Mouse (Mus musculus) layer of hippocampus, adult 9-11 months (tissue): ENCODE results near the gene Shb.

ENCODE experiments used
- DNase-seq: peaks from one replicate; pipeline ENCODE4 v3.0.0; 2022

The Shb gene

DNA sequence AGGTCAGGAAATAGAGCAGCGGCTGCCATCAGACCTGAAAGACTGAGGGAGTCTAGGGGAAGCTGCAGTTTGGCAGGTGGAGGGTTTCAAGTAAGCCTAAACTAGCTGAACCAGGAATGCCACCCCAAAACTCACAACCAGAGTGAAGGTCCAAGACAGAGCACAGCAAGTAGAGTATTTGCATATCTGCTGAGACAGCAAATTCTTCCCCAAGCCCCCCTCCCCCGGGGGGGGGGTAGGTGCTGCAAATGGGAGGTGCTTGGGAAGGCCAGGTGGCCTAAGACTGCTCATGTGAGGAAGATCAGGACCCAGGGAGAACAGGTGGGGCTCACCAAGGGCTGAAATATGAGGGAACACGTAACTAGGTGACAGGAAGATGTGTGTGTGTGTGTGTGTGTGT, 51.7 kb downstream of the Shb start:
- no peak for DNase-seq

DNA sequence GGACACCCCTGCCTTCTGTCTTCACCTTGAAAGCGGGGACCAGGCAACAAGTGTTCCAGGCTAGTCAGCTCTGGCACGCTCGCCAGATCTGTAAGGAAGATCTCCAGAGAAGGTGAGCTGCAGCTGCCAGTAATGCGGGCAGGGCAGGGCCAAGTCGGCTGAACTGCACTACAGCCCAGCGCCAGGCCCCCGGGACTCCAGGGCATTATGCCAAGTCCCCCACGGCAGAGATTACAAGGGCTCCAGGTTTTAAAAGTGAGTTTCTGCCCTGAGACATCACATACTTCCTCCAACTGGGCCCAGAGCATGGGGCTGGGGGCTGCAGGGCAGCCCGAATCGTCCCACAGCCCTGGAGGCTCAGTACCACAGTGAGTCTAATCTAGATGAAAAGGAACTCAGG, 52.8 kb downstream of the Shb start:
- no peak for DNase-seq

DNA sequence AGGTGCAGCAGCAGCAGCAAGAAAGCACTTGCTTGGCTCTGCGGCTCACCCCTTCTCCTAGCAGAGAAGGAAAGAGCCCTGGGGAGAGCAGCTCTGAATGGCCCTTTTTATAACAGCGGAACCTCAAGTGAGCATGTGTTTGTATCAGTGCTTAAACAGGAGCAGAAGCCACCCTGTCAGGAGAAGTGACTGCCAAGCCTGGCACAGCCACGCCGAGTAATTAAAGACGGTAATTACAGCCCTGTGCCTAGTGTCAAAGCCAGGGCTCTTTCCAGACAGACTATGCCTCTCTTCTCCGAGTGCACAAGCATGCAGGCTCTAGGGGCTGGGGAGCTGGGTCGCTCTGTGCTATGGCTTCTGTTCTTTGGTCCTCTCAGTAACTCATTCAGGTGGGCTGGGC, 54.1 kb downstream of the Shb start:
- peak; percentile 56 for DNase-seq

DNA sequence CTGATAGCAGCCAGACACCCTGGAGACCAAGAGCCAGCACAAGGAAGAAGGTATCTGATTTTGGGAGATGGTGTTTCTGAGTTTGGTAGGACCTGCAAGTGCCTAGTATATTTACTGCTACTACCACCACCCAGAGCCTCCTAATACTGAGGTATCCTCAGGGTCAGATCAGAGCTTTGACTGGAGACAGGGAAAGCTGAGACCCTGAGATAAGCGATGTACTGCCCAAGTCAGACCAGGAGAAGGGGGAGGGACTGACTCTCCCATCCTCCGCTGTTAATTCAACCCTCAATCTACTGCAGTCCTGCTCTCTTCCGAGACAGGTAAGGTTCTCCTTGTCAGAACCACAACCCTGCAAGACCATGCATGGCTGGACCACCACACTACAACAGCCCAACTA, 55.2 kb downstream of the Shb start:
- no peak for DNase-seq

DNA sequence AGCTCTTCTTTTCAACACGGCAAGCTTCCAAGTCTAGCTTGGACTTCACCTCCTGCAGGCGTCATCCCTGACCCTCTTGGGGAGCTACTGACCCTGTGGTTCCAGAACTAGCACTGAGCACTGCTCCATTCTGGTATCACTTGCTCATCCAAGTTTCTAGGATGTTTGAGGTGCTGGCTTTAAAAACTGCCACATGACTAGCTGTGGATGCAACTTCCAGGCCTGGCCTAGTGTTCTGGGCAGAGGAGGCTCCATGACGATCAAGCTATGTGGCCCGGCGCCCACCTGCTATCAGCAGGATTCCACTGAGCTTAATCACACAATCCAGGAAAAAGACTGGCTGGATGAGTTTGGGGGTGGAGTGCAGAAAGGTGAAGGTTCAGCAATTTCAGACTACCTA, 57.4 kb downstream of the Shb start:
- DNase-seq: no peak

DNA sequence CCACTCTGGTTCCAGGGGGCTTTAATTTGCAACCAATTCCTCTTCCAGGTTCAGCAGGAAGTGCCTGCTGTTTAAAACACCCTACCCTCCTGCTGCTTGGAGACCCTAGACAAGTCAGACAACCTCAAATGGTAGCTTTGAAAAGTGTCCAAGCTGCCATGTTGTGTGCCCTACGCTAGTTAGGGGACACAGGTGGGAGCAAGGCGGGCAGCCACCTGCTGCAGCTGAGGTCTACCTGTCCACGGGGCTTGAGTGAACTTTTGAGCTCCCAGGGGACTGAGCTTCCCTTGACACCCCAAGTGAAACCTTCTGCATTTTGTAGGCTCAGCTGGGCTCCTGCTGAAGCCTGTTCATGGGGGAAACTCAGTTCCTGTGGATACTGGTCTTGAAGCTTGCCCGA, 58.1 kb downstream of the Shb start:
- no peak for DNase-seq

DNA sequence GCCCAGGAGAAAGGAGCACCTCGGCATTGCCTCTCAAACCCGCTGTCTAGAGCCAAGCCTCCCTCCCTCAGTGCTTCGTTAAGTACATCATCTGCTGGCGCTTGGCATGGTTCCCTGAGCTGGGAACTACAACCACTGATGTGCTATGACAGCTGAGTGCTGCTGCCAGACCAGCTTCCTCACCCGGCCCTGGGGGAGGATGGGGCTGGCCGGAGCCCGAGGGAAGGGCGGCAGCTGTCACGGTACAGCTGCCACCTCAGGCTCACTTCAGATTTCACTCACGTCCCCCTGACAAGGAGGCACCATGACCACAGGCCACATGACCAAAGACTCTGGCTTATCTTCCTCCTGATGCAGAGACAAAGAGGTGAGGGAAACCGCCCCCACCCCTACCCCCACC, 59.1 kb downstream of the Shb start:
- DNase-seq: peak; percentile 92

DNA sequence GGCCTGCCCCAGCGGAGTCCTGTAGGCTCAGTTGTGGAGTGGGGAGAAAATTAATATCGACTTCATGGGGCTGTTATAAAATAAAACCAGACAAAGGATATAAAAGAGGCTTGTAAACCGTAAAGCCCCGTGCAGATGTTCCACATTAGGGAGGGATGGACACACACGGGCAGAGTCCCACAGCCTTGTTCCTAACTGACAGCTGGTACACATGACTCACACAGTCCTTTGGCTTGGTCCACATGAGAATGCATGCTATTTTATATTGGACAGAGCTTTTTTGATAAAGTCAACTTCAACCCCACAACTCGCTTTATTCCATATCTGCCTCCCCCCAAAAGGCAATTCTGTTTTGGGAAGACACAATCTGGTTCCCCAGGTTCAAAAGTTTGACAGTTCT, 59.6 kb downstream of the Shb start:
- DNase-seq: no peak

DNA sequence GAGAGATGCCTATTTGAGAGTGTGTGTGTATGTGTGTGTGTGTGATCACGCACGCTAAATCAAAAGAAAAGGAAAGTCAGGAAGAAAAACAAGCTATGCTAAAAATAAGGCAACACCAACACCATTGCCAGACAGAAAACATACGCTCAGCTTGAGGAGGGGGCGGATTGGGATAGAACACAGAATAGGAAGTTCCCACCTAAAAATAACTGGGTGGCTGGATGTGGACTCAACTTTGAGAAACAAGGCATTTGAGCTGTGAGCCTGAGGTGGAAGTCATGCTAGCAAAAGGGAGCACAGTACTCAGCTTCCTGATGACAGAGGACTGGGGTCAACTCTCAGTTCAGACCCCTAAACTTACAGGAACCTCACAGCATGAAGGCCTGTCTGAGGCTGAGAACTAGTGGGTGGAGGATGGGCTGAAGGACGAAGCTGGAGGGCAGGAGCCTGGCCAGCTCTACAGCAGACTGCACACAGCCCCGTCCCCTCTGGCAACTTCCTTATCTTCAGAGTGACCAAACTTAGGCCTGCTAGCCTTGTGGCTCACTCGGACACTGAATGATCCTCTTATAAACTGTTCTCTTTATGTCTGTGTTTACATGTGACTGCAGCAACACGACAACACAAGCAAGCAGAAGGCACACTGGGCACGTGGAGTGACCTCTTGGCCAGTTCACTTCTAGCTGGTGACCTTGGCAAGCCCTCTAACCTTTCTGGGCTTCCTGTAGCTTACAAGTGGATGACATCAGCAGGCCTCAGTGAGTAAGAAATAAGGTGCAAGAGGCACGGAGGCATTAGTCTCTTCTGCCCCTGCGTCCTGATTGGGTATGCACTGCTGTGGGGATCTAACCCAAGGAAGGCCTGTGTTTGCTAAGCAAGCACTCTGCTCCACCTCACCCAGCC, 60.4 kb downstream of the Shb start:
- peak; percentile 69 for DNase-seq

DNA sequence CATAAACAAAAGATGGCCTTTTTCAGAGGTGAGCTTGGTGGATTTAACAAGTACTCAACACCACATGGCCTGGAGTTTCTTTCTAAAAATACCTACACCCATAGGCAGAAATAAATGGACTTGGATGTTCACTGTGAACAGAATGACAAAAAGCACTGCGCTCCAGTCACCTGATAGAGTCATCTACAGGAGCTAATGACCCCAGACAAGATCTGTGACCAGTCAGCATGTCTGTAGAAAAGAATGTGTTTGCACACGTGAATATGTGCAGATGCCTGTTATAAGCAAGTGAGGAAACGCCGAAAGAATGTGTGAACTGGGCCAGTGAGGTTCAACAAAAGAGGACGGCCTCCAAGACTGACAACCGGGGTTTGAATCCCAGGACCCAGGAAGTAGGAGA, 63.2 kb downstream of the Shb start:
- no peak for DNase-seq

DNA sequence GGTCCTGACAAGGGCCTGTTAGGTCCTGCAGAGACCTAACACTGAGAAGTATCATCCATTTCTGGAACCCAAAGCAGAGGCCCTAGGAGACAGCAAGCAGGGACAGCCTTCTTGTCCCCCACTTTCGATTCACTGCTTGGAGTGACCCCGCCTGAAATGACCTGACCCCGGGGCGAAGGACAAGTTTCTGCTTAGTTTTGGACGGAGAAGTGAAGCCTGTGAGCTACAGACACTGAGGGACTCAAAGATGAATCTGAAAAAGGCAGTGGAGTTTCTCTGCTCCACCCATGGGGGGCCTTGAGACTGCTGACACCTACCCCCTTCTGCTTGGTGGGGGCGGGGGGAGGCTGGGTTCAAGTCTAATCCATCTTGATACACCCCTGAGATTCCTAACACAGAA, 63.8 kb downstream of the Shb start:
- DNase-seq: no peak

DNA sequence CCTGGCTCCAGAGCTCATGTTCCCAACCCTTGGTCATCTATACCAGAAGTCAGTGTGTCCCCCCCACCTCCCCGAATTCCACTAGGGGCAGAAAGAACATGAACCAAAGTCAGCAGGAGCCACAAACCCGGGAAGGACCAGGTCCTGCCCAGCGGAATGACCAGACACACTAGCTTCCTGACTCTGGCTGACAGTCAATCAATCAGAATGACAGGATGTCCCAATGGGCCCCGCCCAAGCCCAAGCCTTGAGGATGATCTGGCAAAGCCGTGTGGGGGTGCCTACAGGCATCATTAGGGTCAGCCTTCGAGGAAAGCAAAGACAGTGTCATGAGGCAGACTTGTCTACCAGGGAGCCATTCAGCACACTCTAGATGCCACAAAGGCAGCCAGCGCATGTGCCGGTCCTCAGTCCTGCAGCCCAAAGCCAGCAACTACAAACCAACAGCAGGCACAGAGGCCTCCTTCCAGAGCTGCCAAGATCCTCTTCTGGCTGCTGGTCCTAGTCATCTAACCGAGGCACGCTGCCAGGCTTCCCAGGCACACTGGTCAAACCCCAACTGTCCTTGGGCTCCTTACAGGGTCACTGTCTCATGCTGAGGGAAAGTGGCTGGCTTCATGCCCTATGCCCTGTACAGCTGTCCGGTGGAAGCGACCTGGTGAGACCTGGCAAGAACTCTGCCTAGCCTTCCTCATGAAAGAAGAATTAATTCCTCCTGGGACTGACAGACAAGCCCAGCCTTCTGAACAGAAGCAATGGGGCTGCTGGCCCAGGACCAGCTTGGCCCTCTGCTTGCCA, 65.0 kb downstream of the Shb start:
- DNase-seq: peak; percentile 44

DNA sequence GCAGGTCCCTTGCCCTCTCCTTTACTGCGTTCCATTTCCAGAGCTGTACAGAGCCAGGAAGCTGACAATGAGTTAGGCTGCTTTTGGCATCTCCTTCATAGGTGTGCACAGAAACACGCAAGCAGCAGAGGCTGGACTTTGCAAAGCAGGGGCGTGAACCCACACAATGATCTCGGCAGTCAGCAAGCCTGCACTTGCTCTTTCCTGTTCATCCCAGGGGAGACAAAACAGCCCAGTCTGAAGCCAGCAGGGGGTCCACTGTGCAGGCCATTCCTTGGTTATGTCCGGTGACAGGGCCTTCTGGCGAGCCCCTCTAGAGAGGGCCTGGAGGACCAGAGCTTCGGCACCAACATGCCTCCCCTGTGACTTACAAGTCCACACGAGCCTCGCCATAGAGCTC, 67.3 kb downstream of the Shb start:
- DNase-seq: no peak

DNA sequence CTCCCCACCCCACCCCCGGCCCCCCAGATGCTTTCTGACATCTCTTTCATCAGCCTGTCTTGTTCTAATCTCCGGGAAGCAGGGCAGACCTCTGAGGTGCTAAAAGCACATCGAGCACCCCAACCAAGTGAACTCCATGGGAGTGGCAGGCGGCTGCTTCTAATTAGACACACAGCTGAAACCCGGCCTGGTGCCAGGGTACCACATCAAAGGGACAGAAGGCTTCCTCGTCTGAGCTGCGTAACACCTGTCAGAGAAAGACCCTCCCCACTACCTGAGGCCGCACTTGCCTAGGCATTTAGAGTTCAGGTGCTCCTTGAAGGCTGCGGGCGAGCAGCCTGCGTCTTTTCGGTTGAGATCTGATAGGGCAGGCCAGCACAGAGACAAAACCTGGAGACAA, 67.7 kb downstream of the Shb start:
- DNase-seq: no peak

DNA sequence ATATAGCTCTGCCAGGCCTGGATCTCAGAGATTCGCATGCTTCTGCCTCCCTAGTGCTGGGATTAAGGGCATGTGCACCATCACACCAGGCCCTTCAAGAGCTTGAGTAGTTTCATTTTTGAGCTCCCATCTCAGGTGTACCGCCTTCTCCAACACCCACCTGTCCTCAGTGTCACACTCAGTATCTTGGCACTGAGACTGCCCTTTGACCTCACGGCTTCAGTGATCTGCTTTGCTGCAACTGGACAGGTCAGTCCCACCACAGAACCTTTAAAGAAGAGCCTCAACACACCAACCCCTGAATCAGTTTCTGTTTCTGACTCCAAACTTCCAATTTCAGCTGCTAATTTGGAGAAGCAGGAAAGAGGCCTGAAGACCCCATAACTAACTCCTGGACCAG, 68.1 kb downstream of the Shb start:
- DNase-seq: no peak

DNA sequence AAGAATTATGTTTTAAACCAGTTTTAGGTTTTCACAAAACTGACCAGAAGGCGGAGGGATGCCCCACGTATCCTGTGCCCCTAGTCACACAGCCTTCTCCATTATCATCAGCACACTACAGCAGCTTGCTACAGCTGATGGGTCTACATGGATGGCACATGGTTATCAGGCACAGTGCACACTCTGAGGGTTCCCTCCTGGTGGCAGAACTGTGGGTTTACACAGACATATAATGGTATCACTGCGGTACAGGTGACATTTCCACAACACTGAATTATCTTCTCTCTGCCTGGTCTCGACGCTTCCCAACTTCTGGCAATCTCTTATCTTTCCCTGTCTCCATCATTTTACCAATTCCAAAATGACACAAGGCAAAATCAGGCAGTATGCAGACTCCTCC, 69.6 kb downstream of the Shb start:
- no peak for DNase-seq

DNA sequence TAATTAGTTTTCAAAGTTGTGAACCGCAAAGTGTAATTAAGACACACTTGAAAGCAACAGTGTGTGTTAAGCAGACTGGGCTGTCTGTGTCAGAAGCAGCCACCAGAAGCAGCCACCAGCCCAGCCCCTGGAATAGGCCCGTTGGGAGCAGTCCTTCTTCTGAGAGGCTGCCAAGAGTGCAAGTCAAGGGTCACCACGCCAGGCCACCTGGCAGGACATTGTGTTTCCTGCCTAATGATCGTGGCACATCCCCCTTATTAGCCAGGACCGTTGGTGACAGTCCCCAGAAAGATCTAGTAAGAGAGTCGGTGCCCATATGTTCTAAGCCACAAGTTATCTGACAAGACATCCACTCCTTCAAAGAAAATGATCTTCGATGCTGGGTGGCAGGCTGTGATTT, 70.6 kb downstream of the Shb start:
- no peak for DNase-seq

DNA sequence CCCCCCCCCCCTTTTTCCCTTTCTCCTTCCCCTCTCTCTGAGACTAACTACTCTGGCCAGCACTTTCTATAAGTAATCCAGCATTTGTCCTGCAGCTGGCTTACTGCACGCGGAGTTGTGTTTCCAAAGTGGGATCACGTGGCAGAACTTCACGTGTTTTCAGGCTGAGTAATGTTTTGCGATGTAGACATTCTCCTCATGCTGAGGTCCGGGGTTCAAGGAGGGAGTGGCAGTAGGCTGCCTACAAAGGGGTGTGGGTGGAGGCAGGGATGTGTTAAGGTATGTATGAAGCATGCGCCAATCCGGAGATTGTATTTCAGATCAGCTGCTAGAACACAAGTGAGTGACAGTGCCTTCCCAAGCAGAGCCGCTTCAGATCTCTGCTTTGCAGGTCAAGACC, 72.9 kb downstream of the Shb start:
- no peak for DNase-seq

DNA sequence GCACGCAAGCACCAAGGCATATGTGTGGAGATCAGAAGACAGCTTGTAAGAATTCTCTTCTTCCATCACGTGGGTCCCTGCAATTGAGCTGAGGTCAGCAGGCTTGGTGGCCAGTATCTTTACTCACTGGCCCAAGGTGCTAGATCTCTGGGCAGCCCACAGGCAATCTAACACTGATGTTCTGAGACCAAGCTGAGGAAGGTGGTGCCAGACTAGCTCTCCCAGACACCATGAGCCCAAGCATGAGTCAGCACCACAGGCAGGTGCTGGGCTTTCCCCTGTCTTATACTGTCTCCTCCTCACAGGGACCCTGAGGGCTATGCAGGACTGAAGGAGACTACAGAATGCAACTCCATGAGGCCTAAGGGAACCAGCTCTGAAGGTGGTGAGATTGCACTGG, 74.7 kb downstream of the Shb start:
- DNase-seq: no peak

DNA sequence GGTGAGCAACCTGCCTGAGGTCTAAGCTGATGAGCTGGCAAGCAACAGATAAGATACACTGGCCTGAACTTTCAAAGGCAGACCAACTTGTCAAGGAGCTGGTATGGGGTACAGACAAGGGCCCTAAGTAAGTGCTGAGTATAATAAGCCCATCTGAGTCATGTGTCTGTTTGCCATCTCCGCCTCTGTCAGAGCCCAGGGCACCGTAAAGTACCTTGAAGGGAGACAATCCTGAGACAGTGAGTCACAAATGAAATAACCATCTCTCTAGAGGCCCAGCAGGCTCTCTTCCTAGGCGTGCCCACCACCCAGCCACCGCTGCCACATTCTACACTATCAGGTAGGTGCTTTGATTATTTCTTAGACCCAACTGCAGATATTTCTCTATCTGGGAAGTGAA, 77.3 kb downstream of the Shb start:
- no peak for DNase-seq

DNA sequence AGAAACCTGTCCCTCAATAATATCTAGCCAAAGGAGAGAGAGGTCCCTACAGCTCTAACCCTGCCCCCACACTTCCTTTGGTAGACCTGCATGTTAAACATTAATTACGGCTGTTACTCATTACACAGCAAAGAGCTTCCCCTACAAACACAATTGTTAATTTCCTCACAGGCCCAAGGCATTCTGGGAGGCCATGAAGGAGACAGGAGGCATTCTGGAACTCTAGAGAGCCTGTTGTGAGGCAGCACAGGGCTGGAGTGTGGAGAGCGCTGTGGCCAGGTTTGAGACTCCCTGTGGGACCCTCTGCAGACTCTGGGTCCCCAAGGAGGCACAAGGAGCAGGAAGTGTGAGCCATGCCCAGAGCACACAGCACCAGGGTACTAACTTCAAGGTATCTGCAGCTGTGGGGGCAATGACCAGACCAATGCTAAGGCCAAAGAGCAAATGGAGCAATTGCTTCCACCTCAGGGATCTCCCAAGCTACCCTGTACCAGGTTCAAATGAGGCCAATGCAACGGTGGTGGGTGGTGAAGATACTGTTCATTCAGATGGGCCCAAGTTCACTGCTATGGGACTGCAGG, 78.9 kb downstream of the Shb start:
- DNase-seq: no peak

DNA sequence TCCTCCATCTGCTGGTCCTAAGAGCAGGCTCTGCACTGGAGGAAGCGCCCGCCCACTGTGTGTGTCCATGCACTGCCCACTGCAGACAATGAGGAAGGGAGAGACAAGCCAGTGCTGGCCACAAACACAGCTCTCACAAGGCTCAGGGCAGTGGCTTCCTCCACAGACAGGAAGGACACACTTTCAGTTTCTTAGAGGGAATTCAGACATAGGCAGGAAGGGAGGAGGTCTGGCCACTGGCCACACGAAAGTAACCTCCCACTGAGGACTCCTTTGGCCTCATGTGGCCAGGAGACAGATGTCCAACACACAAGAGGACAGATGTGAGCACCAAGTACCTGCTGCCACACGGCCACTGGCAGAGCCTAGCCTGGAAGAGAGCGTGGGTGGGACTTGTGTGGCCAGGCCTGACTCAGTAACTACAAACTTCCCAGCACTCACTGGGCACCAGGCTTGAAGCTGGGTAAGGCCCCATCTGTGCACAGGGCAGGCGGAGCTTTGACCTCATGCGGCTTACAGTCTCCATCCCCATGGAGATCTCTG, 79.6 kb downstream of the Shb start:
- peak; percentile 83 for DNase-seq

DNA sequence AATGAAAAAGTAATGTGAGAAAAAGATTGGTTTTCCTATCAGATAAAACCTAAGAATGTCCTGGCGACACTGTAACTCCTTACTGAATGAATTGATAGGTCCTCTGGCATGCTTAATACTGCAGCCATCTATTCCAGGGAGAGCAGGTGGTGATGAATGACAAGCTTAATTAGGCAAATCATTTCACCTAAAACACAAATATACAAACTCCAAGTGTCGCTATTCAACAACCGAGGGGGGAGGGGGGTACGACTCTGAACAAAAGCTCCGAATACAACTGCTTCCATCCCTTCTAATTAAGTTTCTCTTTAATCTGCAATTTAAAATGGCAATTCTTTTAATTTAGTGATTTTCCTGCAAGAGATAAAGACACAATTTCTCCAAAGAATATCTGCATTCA, 83.3 kb downstream of the Shb start:
- no peak for DNase-seq

DNA sequence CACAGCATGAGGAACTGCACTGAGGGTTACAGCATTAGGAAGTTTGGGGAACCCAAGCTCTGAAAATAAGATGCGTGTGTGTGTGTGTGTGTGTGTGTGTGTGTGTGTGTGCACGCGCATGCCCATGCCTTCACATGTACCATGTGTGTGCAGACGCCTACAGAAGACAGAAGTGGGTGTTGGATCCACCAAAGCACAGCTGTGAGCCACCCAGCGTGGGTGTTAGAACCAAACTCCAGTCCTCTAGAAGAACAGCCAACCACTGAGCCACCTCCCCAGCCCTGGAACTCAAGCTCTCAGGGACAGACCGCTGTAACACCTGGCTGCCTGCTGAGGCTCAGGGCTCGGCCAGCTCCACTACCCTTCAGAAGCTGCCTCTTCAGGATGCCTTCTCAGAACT, 83.8 kb downstream of the Shb start:
- peak; percentile 70 for DNase-seq
